ENCODE assay signal across 8 mouse cellular contexts in genomic region chr6:6622846-6623749, GRCm38 (mm10). TPM values are rescaled to one million over a fixed set of nuclear protein-coding genes. Genes with fewer than 3 reads are reported as not detected.
DNase-seq lines count a peak whose midpoint lies in the region; ATAC-seq and TF ChIP-seq lines count a peak whose summit lies in the region.

No protein-coding gene starts in this region.

- H3K4me2 ChIP-seq in midbrain, postnatal 0 days (ENCODE audit: low read depth, low read length, poor library complexity, severe bottlenecking): peak overlapping the region; percentile 16; the same call in 1 of the 2 replicates
- H3K4me2 ChIP-seq in midbrain, embryonic 15.5 days: no peak overlapping the region

- no peaks in the 10 kb centered on the region for H3K4me1 ChIP-seq in midbrain, postnatal 0 days (ENCODE audit: insufficient read depth, low read length)
- H3K4me1 ChIP-seq in midbrain, embryonic 15.5 days: 0 out of 2 replicates have a peak, but pooled peaks cover 3% of the 10 kb centered on the region

- DNase-seq in cerebellum, adult 18-20 months: peak; percentile 13 to 31
- DNase-seq in cerebellum, adult 11-12 months: no peak
- DNase-seq in midbrain, postnatal 0 days (ENCODE audit: low spot score): peak; percentile 57
- peak; percentile 33 for DNase-seq in gastrocnemius, postnatal 10 days
- DNase-seq in kidney, postnatal 25 days: peak; percentile 58 to 59
- DNase-seq in testis, postnatal 10 days (ENCODE audit: low spot score): peak; percentile 51
- DNase-seq in layer of hippocampus, adult 9-10 months (ENCODE audit: low spot score): no peak

- WGBS in midbrain, postnatal 0 days: 58% methylated on average over 16 of the region's 16 CpGs
- 54% methylated on average over 16 of the region's 16 CpGs for WGBS in midbrain, embryonic 15.5 days

- H3K27ac ChIP-seq in midbrain, postnatal 0 days (ENCODE audit: low read depth, low read length): no peak overlapping the region
- H3K27ac ChIP-seq in midbrain, embryonic 15.5 days: no peak overlapping the region

- no peak overlapping the region for H3K9ac ChIP-seq in midbrain, postnatal 0 days (replicated peaks; ENCODE audit: low read length, poor library complexity, severe bottlenecking)
- no peak overlapping the region for H3K9ac ChIP-seq in midbrain, embryonic 15.5 days

- no peak for TF ChIP-seq CTCF in midbrain, postnatal 0 days (IDR thresholded peaks at IDR 0.05)

- no peaks in the 10 kb centered on the region for H3K36me3 ChIP-seq in midbrain, postnatal 0 days (ENCODE audit: insufficient read depth, low read length)
- no peaks in the 10 kb centered on the region for H3K36me3 ChIP-seq in midbrain, embryonic 15.5 days (replicated peaks)

- H3K4me3 ChIP-seq in midbrain, postnatal 0 days (ENCODE audit: low read depth, low read length): no peak overlapping the region
- no peak overlapping the region for H3K4me3 ChIP-seq in midbrain, embryonic 15.5 days

- H3K9me3 ChIP-seq in midbrain, postnatal 0 days (ENCODE audit: low read length): no peaks in the 10 kb centered on the region
- H3K9me3 ChIP-seq in midbrain, embryonic 15.5 days: no peaks in the 10 kb centered on the region

- no peaks in the 10 kb centered on the region for H3K27me3 ChIP-seq in midbrain, postnatal 0 days (ENCODE audit: insufficient read depth, low read length)
- H3K27me3 ChIP-seq in midbrain, embryonic 15.5 days (replicated peaks): no peaks in the 10 kb centered on the region

- no peak for ATAC-seq in midbrain, postnatal 0 days (ENCODE audit: low FRiP score)
- ATAC-seq in midbrain, embryonic 15.5 days (replicated peaks): no peak

RNA-seq across cellular contexts. Expression of gene Sem1, which starts 44.6 kb away (rescaled TPM):
- 33.8 and 49.6 TPM in 2 replicates for total RNA-seq in midbrain, postnatal 0 days (2014; rRNA removed)
- polyA plus RNA-seq in midbrain, postnatal 0 days (2015; fragmentation: Nextera tagmentation; extraction: Ambion mirVana): 114 and 121 TPM in 2 replicates
- polyA plus RNA-seq in midbrain, embryonic 15.5 days (2015; fragmentation: Nextera tagmentation; extraction: Ambion mirVana): 131 and 134 TPM in 2 replicates
- 10 to 100 TPM; 75.8 to 80.6 TPM for total RNA-seq in gastrocnemius, postnatal 10 days (2021)

Comparison
In these comparisons a context has a peak if more than half of its experiments do, and no peak if none do; other contexts are left out.
1. DNase-seq: peak in cerebellum, adult 18-20 months (2 of 2), midbrain, postnatal 0 days (single experiment), gastrocnemius, postnatal 10 days (single experiment), kidney, postnatal 25 days (2 of 2) and testis, postnatal 10 days (single experiment); none in cerebellum, adult 11-12 months (single experiment) and layer of hippocampus, adult 9-10 months (single experiment).